Mouse (Mus musculus): ENCODE measurements at regions not wholly inside any gene's neighbourhood (a gene's known extent, or its start where the extent isn't known, plus 50 kb on each side); places are given as distances from the start of the nearest gene placed in this dataset.

GRCm38 (mm10) chr5:85571381-85571780 lies 494.0 kb downstream of the Cenpc1 start:
- H3K36me3 ChIP-seq (replicated peaks in 1 of 2; ENCODE audit: control insufficient read depth in 1 of 2, insufficient read depth in 1 of 2, low read length in 1 of 2) = no peaks in the 10 kb centered on the region
- H3K9me3 ChIP-seq (replicated peaks; ENCODE audit: low read length) = no peaks in the 10 kb centered on the region
- in situ Hi-C loops (cut with MboI; ENCODE audit: low pct_ligation_motif_present, low pct_unique_long_range_greater_than_20kb, low sequenced_read_pairs) (no loop called here), dilution Hi-C loops (cut with MboI; ENCODE audit: extremely low pct_ligation_motif_present, extremely low pct_unique_long_range_greater_than_20kb, low sequenced_read_pairs) (no loop called here)
- H3K4me2 ChIP-seq (ENCODE audit: insufficient read depth, low read depth, poor library complexity, severe bottlenecking) = no peak overlapping the region
- H3K9ac ChIP-seq (ENCODE audit: insufficient read depth, low read depth) = no peak overlapping the region
- DNase-seq (ENCODE audit: extremely low read depth) = no peak
- no peak for TF ChIP-seq MAZ (IDR thresholded peaks at IDR 0.05; ENCODE audit: low read depth, low read length)
- no peak for TF ChIP-seq MXI1 (IDR thresholded peaks at IDR 0.05; ENCODE audit: low read depth, low read length)
- no peak for TF ChIP-seq E2F4 (IDR thresholded peaks at IDR 0.05; ENCODE audit: insufficient replicate concordance, low read depth, low read length)
- no peak for TF ChIP-seq NELFE (IDR thresholded peaks at IDR 0.05; ENCODE audit: low read depth, low read length)
- TF ChIP-seq ZKSCAN1 (IDR thresholded peaks at IDR 0.05; ENCODE audit: borderline replicate concordance, low read depth, low read length) = no peak
- no peak for TF ChIP-seq SMC3 (IDR thresholded peaks at IDR 0.05; ENCODE audit: low read depth, low read length)
- no peak for TF ChIP-seq MYC (IDR thresholded peaks at IDR 0.05; ENCODE audit: low read depth, low read length)
- no peak for TF ChIP-seq POLR2A (IDR thresholded peaks at IDR 0.05; ENCODE audit: low read depth, low read length)
- TF ChIP-seq SIN3A (IDR thresholded peaks at IDR 0.05; ENCODE audit: low read length) = no peak
- no peak for TF ChIP-seq ELF1 (IDR thresholded peaks at IDR 0.05; ENCODE audit: low read depth, low read length)
- no peak for TF ChIP-seq MEF2A (IDR thresholded peaks at IDR 0.05; ENCODE audit: borderline replicate concordance, low read depth, low read length)
- no peak for TF ChIP-seq USF2 (conservative IDR thresholded peaks at IDR 0.05; ENCODE audit: low read depth, low read length)
- no peak for TF ChIP-seq RCOR1 (conservative IDR thresholded peaks at IDR 0.05; ENCODE audit: low read depth, low read length)
- no peak for TF ChIP-seq HCFC1 (IDR thresholded peaks at IDR 0.05; ENCODE audit: low read depth, low read length)
- no peak for TF ChIP-seq PAX5 (IDR thresholded peaks at IDR 0.05; ENCODE audit: low read length)
- no peak for TF ChIP-seq ZC3H11A (IDR thresholded peaks at IDR 0.05; ENCODE audit: low read depth, low read length)
- TF ChIP-seq BHLHE40 (IDR thresholded peaks at IDR 0.05; ENCODE audit: low read depth, low read length) = no peak
- no peak for TF ChIP-seq EP300 (IDR thresholded peaks at IDR 0.05; ENCODE audit: low read length)
- TF ChIP-seq JUND (conservative IDR thresholded peaks at IDR 0.05; ENCODE audit: low read depth, low read length) = no peak
- no peaks in the 10 kb centered on the region for H3K27me3 ChIP-seq (replicated peaks)
- no peak overlapping the region for H3K4me3 ChIP-seq (replicated peaks in 1 of 3; ENCODE audit: low read depth in 2 of 3, low read length in 2 of 3, poor library complexity in 1 of 3)
- H3K27ac ChIP-seq (ENCODE audit: insufficient read depth, low read depth) = no peak overlapping the region
- H3K4me1 ChIP-seq (ENCODE audit: control insufficient read depth in 1 of 2, insufficient read depth in 2 of 2) = no peaks in the 10 kb centered on the region
- H3K79me2 ChIP-seq (replicated peaks; ENCODE audit: control insufficient read depth, extremely low read depth, insufficient read depth, poor library complexity, severe bottlenecking) = no peaks in the 10 kb centered on the region

- no peaks in the 10 kb centered on the region for H3K4me1 ChIP-seq (ENCODE audit: control insufficient read depth in 1 of 2, insufficient read depth in 2 of 2)
- dilution Hi-C loops (cut with MboI; ENCODE audit: extremely low pct_ligation_motif_present, extremely low pct_unique_long_range_greater_than_20kb, low sequenced_read_pairs) (no loop called here), in situ Hi-C loops (cut with MboI; ENCODE audit: low pct_ligation_motif_present, low pct_unique_long_range_greater_than_20kb, low sequenced_read_pairs) (no loop called here)
- H3K4me2 ChIP-seq (ENCODE audit: insufficient read depth, low read depth, poor library complexity, severe bottlenecking) = no peak overlapping the region
- H3K79me2 ChIP-seq (replicated peaks; ENCODE audit: control insufficient read depth, extremely low read depth, insufficient read depth, poor library complexity, severe bottlenecking) = no peaks in the 10 kb centered on the region
- H3K9me3 ChIP-seq (replicated peaks; ENCODE audit: low read length) = no peaks in the 10 kb centered on the region
- no peak overlapping the region for H3K4me3 ChIP-seq (replicated peaks in 1 of 3; ENCODE audit: low read depth in 2 of 3, low read length in 2 of 3, poor library complexity in 1 of 3)
- H3K9ac ChIP-seq (ENCODE audit: insufficient read depth, low read depth) = no peak overlapping the region
- H3K27me3 ChIP-seq (replicated peaks) = no peaks in the 10 kb centered on the region
- no peaks in the 10 kb centered on the region for H3K36me3 ChIP-seq (replicated peaks in 1 of 2; ENCODE audit: control insufficient read depth in 1 of 2, insufficient read depth in 1 of 2, low read length in 1 of 2)
- no peak overlapping the region for H3K27ac ChIP-seq (ENCODE audit: insufficient read depth, low read depth)
- DNase-seq (ENCODE audit: extremely low read depth) = no peak
- TF ChIP-seq ZC3H11A (IDR thresholded peaks at IDR 0.05; ENCODE audit: low read depth, low read length) (no peak), NELFE (IDR thresholded peaks at IDR 0.05; ENCODE audit: low read depth, low read length) (no peak), SMC3 (IDR thresholded peaks at IDR 0.05; ENCODE audit: low read depth, low read length) (no peak), RAD21 (IDR thresholded peaks at IDR 0.05; ENCODE audit: low read depth, low read length) (no peak), IRF4 (IDR thresholded peaks at IDR 0.05; ENCODE audit: low read depth, low read length) (no peak), SIN3A (IDR thresholded peaks at IDR 0.05; ENCODE audit: low read length) (no peak), NRF1 (IDR thresholded peaks at IDR 0.05; ENCODE audit: low read depth, low read length) (no peak), GABPA (IDR thresholded peaks at IDR 0.05; ENCODE audit: insufficient replicate concordance, low read depth, low read length) (no peak), KAT2A (IDR thresholded peaks at IDR 0.05; ENCODE audit: insufficient replicate concordance, low read length) (no peak), MAZ (IDR thresholded peaks at IDR 0.05; ENCODE audit: low read depth, low read length) (no peak), TCF12 (IDR thresholded peaks at IDR 0.05; ENCODE audit: low read depth, low read length) (no peak)
These were observed 529.1 kb downstream of the Cenpc1 start for GRCm38 (mm10) chr5:85536329-85536728.

Data from CH12.LX (cell line).